Mouse (Mus musculus) adipocyte (in vitro differentiated cells): ENCODE data around the gene Hist1h4k.
A peak's percentile ranks its signal among the peaks of the same experiment; 100 is the strongest.

Experiments used
- DNase-seq: peaks from one replicate; pipeline ENCODE4 v3.0.0-alpha.2; 2016; ENCODE audit warnings: low spot score

Gene Hist1h4k

DNA sequence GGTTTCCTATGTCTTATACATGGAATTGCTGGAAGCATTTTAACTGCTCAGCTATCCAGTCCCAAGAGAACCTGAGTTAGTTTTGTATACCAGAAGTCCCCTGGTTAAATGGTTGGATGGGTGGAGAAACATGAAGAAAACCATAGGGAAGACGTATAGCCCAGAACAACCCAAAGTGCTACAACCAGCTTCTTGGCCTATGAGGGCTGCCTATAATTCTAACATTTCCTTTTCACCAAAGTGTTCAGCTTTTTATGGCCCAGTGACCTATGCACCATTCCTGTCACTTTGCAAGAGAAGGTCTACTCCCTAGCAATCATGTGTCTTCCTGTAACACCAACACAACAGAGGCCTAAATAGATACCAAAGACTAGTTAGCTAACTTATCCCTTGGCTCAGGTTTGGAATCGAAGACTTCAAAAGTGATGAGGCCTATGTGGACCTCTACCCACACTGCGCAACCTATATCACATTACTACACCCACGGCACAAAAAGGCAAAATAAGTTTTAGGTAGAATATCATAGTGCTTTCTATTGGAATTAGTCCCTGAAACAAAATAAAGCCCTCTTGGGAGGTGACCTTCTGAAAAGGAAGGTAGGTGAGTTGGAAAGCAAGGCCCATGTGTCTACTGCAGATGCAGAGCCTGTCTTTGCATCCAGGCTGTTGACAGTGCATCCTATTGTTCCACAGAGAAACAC, 31.8 kb downstream of the Hist1h4k start:
- no peak for DNase-seq

DNA sequence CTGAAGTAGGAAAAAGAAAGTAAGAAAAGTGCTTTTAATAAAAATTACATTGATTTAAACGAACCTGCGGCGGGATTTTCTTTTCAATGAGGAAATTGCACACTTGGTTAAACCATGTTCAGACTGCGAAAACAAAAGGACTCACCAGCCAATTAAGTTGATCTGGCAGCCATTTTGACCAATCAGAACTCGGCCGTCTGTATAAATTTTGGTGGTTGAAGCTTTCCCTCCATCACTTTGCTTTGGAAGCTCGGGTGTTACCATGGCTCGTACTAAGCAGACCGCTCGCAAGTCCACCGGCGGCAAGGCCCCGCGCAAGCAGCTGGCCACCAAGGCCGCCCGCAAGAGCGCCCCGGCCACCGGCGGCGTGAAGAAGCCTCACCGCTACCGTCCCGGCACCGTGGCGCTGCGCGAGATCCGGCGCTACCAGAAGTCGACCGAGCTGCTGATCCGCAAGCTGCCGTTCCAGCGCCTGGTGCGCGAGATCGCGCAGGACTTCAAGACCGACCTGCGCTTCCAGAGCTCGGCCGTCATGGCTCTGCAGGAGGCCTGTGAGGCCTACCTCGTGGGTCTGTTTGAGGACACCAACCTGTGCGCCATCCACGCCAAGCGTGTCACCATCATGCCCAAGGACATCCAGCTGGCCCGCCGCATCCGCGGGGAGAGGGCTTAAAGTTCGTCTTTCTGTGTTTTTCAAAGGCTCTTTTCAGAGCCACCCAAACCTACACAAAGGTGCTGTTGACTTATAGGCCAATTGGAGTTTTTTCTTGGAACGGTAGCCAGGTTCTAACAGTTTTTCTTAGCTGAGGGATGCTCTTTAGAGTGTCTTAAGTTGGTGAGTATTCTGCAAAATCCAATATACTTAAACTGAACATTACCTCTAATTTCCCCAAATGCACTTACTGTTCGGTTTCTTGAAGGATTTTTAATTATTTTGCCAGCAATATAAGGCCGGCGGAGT, 32.6 kb downstream of the Hist1h4k start, which contains the start of gene Hist1h3h:
Gene Hist1h3h (plus strand): TSS at position 263 of the 961 bp plus-strand sequence.
- peak; percentile 91 for DNase-seq

DNA sequence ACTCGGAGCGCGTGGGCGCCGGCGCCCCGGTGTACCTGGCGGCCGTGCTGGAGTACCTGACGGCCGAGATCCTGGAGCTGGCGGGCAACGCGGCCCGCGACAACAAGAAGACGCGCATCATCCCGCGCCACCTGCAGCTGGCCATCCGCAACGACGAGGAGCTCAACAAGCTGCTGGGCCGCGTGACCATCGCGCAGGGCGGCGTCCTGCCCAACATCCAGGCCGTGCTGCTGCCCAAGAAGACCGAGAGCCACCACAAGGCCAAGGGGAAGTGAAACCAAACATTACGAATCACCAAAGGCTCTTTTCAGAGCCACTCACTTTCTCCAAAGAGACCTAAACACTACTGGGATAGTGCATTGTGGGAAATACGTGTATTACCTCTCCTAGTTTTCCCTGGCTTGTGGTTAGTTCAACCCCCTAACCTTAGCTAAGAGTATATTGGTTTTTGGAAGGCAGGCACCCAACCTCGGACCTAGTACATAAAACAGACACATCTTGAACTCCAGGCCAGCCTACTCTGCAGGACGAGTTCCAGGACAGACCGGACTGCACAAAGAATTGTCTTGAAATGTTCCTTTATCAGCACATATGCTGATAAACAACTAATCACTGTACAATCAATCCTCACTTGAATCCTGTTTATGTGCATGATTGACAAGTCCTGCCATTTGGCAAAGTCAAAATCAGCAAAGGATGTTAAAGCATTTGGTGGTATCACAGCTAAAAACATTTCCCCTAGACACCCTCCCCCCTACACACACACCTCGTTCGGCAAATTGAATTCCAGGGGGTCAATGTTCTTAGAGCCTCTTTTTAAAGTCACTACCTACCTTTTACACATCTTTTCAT, 33.5 kb downstream of the Hist1h4k start:
- peak; percentile 40 for DNase-seq

DNA sequence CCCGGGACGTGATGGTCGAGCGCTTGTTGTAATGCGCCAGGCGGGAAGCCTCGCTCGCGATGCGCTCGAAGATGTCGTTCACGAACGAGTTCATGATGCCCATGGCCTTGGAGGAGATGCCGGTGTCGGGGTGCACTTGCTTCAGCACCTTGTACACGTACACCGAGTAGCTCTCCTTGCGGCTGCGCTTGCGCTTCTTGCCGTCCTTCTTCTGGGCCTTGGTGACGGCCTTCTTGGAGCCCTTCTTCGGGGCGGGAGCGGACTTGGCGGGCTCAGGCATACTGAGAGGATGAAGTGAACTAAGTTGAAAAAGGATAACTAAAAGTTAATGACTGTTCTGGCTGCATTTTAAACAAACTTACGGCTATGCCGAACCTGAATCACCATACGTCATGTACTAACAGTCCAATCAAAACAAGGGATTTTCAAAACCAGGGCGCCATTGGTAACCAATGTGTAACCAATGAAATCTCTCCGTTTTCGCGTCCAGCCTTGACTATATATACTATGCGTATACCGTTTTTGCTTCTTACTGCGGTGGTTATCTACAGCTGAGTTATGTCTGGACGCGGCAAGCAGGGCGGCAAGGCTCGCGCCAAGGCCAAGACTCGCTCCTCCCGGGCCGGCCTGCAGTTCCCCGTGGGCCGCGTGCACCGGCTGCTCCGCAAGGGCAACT, 34.3 kb downstream of the Hist1h4k start, which contains the start of the genes Hist1h2bl and Hist1h2ai:
Gene Hist1h2bl (minus strand): TSS at position 280 of the 676 bp plus-strand sequence.
Gene Hist1h2ai (plus strand): TSS at position 559 of the 676 bp plus-strand sequence.
- peak; percentile 92 for DNase-seq

DNA sequence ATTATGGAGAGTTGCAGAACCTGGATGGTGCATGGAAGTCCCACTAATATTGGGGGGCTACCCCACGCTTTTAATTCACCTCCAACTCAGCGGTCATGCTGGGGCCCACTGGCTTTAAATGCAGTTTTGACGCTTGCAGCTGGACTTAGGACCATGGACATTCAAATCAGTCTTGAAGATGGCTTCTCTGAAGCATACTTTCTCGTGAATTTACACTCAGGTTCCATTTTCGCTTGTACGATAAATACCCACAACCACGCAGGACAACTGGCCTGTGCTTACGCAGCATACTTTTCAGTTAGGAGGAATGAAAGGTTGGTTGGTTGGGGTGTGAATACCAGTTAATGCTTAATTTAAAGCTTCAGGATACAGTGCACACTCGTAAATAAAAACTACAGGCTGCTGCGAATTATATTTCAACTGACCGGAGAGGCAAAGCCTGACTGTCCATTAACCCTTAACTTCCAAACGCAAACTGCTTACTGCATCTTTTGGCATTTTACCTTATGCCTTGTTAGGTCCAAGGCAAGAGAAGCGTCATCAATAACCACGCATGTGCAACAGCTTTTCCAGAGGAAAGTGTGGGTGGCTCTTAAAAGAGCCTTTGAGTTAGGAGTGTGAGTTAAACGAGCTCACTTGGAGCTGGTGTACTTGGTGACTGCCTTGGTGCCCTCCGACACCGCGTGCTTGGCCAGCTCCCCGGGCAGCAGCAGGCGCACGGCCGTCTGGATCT, 35.0 kb downstream of the Hist1h4k start:
- DNase-seq: peak; percentile 37

DNA sequence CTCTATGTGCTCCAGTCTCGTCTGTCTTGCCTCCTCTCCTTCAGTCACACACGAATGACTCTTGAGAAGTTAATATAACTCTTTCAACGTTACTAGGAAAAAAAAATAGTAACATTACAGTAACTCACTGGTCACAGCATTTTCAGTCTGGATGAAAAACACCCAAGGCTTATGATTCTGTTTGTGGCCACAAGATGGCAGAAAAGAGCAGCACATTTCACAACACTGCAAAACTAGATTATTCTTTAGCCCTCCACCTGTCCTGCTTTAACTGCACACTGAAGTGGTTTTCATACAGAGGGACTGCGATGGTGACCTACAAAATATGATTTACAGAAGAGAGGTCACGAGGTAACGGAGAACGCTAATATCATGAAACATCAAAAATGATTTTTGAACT, 35.6 kb downstream of the Hist1h4k start:
- DNase-seq: peak; percentile 78

DNA sequence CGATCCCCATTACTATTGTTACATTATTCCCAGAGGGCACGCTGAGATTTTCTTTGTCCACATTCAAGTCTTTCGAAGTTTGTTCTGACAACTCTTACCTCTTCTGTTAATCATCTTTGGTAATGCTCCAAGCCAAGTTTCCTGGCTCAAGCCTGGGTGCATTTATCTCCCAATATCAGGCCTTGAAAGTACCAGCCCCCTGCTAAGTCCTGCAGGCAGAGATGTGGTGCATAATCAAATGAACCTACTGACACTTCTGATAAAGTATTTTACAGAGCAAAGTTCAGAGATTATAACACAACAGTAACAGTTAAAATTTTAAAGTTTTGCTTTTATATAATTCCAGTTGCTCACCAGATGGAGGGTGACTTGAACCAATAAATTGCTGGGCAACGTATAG, 38.6 kb downstream of the Hist1h4k start:
- no peak for DNase-seq

DNA sequence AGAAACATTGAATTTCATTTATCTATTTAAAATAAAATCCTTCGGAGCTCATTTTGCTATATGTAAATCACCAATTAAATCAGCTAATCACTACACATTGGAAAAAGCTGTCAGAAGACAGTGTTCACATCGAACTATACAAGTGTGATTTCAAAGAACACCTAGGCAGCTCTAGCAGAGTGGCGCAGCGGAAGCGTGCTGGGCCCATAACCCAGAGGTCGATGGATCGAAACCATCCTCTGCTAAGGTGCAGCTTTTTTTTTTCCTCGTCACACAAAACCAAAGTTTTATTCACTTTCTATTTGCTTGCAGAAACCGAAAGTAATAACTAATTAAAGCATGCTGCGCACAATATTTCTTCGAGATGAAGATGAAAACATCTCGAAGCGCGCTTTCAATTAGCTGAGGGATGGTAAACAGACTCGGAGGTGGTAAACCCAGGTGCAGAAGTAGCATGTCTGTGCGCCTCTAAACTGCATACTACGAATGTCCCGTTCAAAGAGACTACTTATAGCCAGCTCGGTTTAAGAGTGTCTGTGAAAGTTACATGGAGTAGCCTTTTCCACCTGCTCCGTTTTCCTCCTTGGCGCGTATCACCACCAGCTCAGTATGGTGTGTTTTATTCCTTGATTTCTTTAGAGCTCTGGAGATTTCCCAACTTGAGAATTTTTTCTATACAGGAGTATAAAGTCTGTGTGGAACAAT, 39.3 kb downstream of the Hist1h4k start:
- peak; percentile 80 for DNase-seq

DNA sequence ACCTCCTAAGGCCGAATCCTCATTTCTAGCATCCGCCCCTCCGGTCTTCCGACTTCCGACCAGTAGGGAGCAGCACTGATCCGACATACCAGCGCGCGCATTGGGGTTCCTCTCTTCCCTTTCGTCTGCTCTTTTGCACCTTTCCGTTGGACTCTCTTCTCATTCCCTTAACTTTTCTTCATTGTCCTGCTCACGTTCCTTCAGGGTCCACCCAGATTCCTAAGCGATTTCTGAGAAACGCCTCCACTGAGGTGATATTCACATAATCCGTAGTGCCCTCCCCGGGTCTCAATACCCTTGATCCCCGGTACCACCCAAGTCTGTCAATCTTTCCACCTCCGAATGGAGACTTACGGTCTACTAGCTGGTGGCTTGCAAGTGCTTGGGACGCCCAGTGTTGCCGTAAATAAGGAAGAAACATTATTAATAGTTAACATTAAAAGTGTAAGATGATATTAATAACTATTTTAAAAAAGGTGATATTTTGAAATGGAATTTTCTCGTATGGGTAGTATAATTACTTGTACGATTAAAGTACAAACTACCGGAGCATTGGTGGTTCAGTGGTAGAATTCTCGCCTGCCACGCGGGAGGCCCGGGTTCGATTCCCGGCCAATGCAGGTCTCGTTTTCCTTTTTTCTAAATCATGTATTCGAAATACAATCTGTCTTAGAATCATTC, 40.1 kb downstream of the Hist1h4k start:
- DNase-seq: peak; percentile 91

DNA sequence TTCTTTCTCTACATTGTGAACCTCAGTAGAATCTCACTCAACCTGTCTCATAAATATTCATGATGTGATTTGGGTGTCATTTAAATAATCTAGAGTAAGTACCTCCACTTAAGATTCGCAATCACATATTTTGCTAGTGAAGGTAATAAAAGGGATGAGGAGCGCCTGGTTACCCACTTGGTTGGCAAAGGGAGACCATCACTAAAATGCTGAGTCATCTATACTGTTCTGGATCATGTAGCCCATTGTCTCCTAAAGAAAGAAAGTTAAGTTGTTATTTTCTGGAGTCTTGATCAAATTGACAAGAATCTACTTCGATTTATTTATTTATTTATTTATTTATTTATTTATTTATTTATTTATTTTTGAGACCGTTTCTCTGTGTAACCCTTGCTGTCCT, 43.6 kb downstream of the Hist1h4k start:
- no peak for DNase-seq
